Mouse (Mus musculus) erythroblast, embryonic 14.5 days (primary cell): ENCODE measurements around the gene Sult6b2. TPM values are rescaled to one million over a fixed set of nuclear protein-coding genes. Genes with fewer than 3 reads are reported as not detected.

Source experiments
- H3K27me3 ChIP-seq: 2 replicates; pipeline ENCODE4 v1.6.1; 2012; ENCODE audit warnings: inconsistent platforms; ENCODE audit not compliant: control insufficient read depth
- H3K36me3 ChIP-seq: 2 replicates; pipeline ENCODE4 v1.6.1; 2012; ENCODE audit warnings: mild to moderate bottlenecking, inconsistent platforms; ENCODE audit not compliant: control insufficient read depth
- H3K4me1 ChIP-seq: 2 replicates; pipeline ENCODE4 v1.6.1; 2012; ENCODE audit warnings: inconsistent platforms; ENCODE audit not compliant: control insufficient read depth
- H3K4me3 ChIP-seq: replicated peaks from 2 replicates; pipeline ENCODE3; 2012; ENCODE audit warnings: moderate library complexity, mild to moderate bottlenecking, inconsistent platforms
- H3K9me3 ChIP-seq: 2 replicates; pipeline ENCODE4 v1.6.1; 2012; ENCODE audit warnings: low read length, inconsistent platforms, mixed read lengths; ENCODE audit not compliant: control insufficient read depth
- GATA1 ChIP-seq: IDR thresholded peaks from 2 replicates; pipeline ENCODE4 v1.6.1; 2012; ENCODE audit warnings: low read length, inconsistent platforms, mixed read lengths
- TAL1 ChIP-seq: IDR thresholded peaks from 3 replicates; pipeline ENCODE4 v1.6.1; 2012; ENCODE audit warnings: low read length, inconsistent platforms, mixed read lengths
- polyA plus RNA-seq: library from polyadenylated mRNA; stranded (reverse); fragments of >175 nt; gene quantifications from 2 replicates; pipeline ENCODE4 v1.2.3, GENCODE M21; 2012

Sult6b2 gene
- polyA plus RNA-seq, 1 experiment, result not detected

DNA sequence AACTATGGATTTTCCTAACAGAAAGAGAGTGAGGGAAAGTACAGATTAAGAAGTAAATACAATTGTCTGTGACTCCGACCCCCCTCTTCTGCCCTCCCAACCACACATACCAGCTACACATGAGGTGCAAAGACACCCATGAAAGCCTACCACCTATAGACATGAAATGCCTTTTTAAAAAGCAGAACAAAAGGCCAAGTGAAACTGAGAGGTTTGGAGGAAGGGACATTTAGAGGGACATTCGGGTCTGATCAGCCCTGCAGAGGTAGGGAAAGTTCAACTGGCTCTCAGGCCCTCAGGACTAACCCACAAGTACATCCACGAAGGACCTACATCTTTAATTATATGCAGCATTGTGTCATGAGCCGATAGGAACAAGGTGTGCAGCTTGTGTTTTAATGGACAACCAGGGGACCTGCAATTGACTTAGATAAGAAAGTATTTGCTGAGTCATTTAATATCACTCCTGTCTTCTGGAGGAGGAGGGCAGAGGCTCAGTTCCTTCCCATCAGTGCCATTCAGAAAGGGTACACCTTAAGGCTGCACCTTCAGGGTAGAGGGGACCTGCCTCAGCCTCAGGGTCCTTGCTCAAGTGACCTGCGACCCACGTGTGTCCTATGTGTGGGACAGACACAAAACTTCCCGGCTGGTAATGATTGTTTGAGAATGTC, 4.5 kb downstream of the Sult6b2 start:
- no peaks in the 10 kb centered on the region; the same call in 1 of the 2 replicates for H3K27me3 ChIP-seq
- no peak for TF ChIP-seq TAL1
- no peak for TF ChIP-seq GATA1
- H3K4me1 ChIP-seq, result peaks cover 6% of the 10 kb centered on the region
- no peaks in the 10 kb centered on the region for H3K36me3 ChIP-seq
- H3K9me3 ChIP-seq, result no peaks in the 10 kb centered on the region
- no peak overlapping the region for H3K4me3 ChIP-seq

DNA sequence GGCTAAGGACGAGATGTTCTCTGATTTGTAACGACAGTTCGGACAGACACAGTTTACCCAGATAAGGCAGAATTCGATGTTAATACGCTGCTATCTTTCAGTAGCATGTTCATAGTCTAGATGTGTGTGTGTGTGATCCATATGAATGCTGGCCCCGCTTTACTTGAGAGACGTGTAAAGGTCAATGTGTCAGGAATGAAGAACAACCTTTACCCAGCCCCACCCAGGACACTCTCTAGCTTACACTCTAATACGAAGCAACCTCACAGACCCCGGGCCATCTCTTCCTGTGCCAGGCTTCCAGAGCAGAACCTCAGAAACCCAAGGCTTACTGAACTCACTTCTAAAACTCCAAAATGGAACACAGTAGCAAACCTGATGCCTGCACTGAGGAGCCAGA, 5.5 kb downstream of the Sult6b2 start:
- H3K4me3 ChIP-seq, result no peak overlapping the region
- TF ChIP-seq TAL1 (no peak), GATA1 (no peak)

DNA sequence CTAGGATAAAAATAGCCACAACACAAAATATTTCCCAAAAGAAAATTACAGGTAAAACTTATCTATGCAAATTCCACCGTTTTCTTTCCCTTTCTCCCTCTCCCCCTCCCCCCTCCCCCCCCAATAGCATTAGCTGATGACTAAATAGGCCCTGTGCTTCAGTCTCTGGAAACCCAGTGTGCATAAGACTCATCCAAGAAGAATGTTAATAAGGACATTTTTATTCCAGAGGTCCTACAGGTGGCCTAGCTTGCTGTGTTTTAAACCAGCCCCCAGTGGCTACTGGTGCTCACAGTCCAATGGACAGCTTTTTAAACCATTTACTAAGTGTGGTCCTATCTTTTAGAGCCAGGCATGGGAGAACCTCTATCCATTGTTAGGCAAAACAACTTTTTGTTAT, 6.3 kb downstream of the Sult6b2 start:
- H3K27me3 ChIP-seq, result no peaks in the 10 kb centered on the region; the same call in 1 of the 2 replicates
- TF ChIP-seq GATA1 (no peak), TAL1 (no peak)
- no peaks in the 10 kb centered on the region for H3K36me3 ChIP-seq
- peaks cover 6% of the 10 kb centered on the region for H3K4me1 ChIP-seq
- no peak overlapping the region for H3K4me3 ChIP-seq
- no peaks in the 10 kb centered on the region for H3K9me3 ChIP-seq

More for the DNA sequence above, 5.5 kb downstream of the Sult6b2 start:
- Histone ChIP-seq H3K27me3 (no peaks in the 10 kb centered on the region; the same call in 1 of the 2 replicates), H3K4me1 (peaks cover 6% of the 10 kb centered on the region), H3K36me3 (no peaks in the 10 kb centered on the region), H3K9me3 (no peaks in the 10 kb centered on the region)

DNA sequence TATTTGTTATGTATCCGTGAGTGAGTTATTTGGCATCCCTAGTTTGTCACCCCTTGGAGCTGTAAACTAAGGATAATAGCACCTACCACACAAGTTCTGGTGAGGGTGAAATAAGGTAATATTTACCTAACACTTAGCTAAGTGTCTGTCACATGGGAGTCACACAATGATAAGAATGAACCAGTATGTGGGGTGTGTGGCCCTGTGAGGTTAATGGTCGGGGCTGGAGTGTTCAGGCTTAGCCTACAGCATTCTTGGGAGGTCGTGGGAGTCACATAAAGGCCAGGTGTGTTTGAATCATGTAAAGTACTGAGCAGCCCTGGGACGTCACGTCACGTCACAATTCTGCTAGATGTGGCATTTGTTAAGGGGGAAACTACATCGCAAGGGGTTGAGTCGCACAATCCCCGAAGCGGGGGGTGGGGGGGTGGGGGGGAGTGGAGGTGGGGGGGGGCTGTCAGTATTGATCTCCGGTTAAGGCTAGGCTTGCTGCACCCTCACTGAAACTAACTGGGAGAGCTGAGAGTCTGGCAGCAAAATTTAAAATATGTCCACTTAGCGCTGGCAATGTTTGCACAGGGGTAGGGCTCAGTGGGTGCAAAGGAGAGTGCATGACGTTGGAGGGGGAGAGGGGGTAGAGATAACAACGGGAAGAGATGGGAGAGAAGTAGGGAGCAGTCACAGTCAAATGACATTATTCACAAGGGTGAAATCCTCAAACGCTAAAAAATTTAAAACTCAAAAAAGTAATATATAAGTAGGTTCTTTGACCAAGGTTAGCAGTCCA, 8.5 kb downstream of the Sult6b2 start:
- Histone ChIP-seq H3K27me3 (no peaks in the 10 kb centered on the region), H3K36me3 (no peaks in the 10 kb centered on the region), H3K4me1 (peaks cover 6% of the 10 kb centered on the region), H3K9me3 (no peaks in the 10 kb centered on the region), H3K4me3 (no peak overlapping the region)
- TF ChIP-seq TAL1 (no peak), GATA1 (no peak)

DNA sequence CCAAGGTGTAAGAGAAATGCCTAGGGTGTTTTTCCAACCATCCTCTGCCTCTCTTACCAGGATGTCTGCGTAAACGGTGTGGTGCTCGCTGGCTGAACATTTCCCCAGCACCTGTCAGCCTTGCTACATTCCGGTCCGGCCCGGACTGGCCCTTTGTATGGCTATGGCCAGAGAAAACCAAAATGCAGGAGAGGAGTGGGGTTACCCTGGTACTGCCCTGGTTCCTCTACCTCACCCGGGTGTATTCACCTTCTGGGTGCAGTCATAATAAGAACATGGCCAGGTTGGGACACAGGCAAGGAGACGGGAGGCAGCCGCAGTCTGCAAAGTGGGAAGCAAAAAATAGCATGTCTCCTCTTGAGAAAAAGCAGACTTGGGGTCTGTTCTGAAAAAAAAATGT, 9.2 kb downstream of the Sult6b2 start:
- TF ChIP-seq TAL1 (no peak), GATA1 (no peak)
- H3K27me3 ChIP-seq, result no peaks in the 10 kb centered on the region
- no peak overlapping the region for H3K4me3 ChIP-seq
- H3K9me3 ChIP-seq, result no peaks in the 10 kb centered on the region
- H3K36me3 ChIP-seq, result no peaks in the 10 kb centered on the region
- peaks cover 5% of the 10 kb centered on the region for H3K4me1 ChIP-seq

DNA sequence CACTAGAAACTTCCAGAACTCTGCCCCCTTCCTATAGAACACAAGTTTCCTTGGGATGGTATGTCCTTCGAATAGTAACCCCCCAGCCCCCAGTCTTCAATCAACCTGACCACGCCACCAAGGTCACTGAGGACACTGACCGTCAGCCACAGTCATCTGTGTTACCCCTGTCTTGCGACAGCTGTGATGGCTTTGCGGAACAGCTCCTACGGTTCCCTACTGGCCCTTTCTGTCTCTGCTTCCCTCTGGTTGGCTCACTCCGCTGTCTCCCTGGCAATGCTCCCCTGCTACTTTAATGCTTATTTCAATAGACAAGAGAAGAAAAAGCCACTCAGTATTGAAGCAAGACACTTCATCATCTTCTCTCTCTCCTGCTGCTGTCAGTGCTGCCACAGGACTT, 10.8 kb downstream of the Sult6b2 start:
- Histone ChIP-seq H3K4me3 (no peak overlapping the region), H3K4me1 (no peaks in the 10 kb centered on the region), H3K9me3 (no peaks in the 10 kb centered on the region), H3K36me3 (no peaks in the 10 kb centered on the region), H3K27me3 (no peaks in the 10 kb centered on the region)
- TF ChIP-seq GATA1 (no peak), TAL1 (no peak)

DNA sequence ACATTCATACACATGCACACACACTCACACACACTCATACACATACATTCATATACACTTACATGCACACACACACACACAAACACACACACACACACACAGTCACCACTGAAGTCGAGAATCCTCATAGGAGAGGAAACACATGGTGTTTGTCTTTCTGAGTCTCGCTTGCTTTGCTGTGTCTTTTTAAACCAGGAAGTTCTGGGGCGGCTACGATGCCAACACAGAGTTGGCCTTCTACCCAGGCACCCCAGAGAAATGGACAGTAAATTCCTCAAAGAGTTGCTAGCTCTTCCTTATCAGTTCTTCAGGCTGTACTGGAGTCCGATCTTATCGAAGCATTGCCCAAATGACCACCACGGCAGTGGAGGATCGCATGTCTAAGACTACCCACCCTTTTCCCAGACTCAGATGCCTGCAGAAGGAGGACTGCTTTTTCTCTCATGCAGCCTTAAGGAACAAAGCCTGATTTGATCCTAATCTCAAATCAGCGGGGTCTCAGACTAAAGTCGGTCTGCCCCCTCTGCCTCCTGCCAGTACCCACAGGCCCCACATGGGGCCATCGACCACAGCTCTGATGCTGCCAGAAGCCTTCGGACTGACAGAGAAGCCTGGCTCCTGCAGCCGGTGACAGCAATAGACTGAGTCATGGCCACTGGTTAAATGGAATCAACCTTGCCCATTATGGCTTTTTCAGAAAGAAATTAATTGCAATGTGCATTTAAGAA, 11.9 kb downstream of the Sult6b2 start:
- Histone ChIP-seq H3K9me3 (no peaks in the 10 kb centered on the region), H3K36me3 (no peaks in the 10 kb centered on the region), H3K27me3 (no peaks in the 10 kb centered on the region), H3K4me3 (no peak overlapping the region), H3K4me1 (no peaks in the 10 kb centered on the region)
- no peak for TF ChIP-seq GATA1
- no peak for TF ChIP-seq TAL1

DNA sequence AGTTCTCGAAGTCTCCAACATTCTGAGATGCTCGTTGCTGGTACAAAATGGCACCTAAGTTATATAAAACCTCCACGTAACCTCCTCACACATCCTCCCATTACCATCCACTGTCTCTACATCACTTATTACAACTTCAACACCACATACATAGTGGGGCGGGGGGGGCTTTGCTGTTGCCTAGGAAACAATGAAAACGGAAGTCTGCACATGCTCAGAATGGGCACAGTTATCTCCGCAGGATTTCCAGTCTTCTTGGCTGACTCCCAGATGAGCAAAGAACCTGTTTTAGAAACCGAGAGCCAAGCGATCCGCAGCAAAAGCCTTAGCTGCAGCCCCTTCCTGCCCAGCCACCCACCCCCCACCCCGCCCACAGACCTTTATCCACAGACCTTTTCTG, 14.6 kb downstream of the Sult6b2 start:
- Histone ChIP-seq H3K4me3 (no peak overlapping the region), H3K27me3 (no peaks in the 10 kb centered on the region), H3K4me1 (no peaks in the 10 kb centered on the region), H3K36me3 (no peaks in the 10 kb centered on the region), H3K9me3 (no peaks in the 10 kb centered on the region)
- TF ChIP-seq GATA1 (no peak), TAL1 (no peak)
